Mouse (Mus musculus) c-Kit-negative CD71-positive TER-119-positive erythroid progenitor cells, embryonic 14.5 days (primary cell): ENCODE measurements around the gene Eif2d.
A peak's percentile ranks its signal among the peaks of the same experiment; 100 is the strongest.
"Not testable (repeated sequence)": the region's sequence is repeated elsewhere in the genome, so short reads cannot be mapped to it uniquely, and the experiment has no call there.

Experiments used
- DNase-seq: peaks from one replicate; pipeline ENCODE4 v3.0.0-alpha.2; 2013; ENCODE audit warnings: low read depth, low spot score

Eif2d gene

GRCm38 (mm10) chr1:131139102-131140095 lies 13.6 kb upstream of the Eif2d start:
- no peak for DNase-seq

GRCm38 (mm10) chr1:131141449-131141848 lies 11.5 kb upstream of the Eif2d start:
- DNase-seq: no peak

GRCm38 (mm10) chr1:131142472-131142871 lies 10.5 kb upstream of the Eif2d start:
- no peak for DNase-seq

GRCm38 (mm10) chr1:131145222-131145621 lies 7.8 kb upstream of the Eif2d start:
- not testable (repeated sequence) for DNase-seq

- no peak for DNase-seq
Measured at GRCm38 (mm10) chr1:131146181-131146614, 6.8 kb upstream of the Eif2d start.

GRCm38 (mm10) chr1:131149496-131149895 lies 3.5 kb upstream of the Eif2d start:
- DNase-seq: no peak

- DNase-seq: peak; percentile 54
Measured at GRCm38 (mm10) chr1:131155456-131155855, 2.5 kb downstream of the Eif2d start.

- not testable (repeated sequence) for DNase-seq
Measured at GRCm38 (mm10) chr1:131159573-131160327, 6.8 kb downstream of the Eif2d start.

- DNase-seq: no peak
Measured at GRCm38 (mm10) chr1:131161091-131161490, 8.1 kb downstream of the Eif2d start.

- DNase-seq: no peak
Measured at GRCm38 (mm10) chr1:131164427-131164826, 11.4 kb downstream of the Eif2d start.

GRCm38 (mm10) chr1:131167612-131168011 lies 14.6 kb downstream of the Eif2d start:
- no peak for DNase-seq

GRCm38 (mm10) chr1:131173001-131173400 lies 20.0 kb downstream of the Eif2d start:
- no peak for DNase-seq

GRCm38 (mm10) chr1:131173809-131174208 lies 20.8 kb downstream of the Eif2d start:
- DNase-seq: no peak

GRCm38 (mm10) chr1:131174299-131174861 lies 21.4 kb downstream of the Eif2d start:
- DNase-seq: no peak

- no peak for DNase-seq
Measured at GRCm38 (mm10) chr1:131175189-131175588, 22.2 kb downstream of the Eif2d start.

- DNase-seq: no peak
Measured at GRCm38 (mm10) chr1:131175819-131176218, 22.8 kb downstream of the Eif2d start.

- DNase-seq: no peak
Measured at GRCm38 (mm10) chr1:131177249-131177648, 24.3 kb downstream of the Eif2d start.

GRCm38 (mm10) chr1:131178083-131178482 lies 25.1 kb downstream of the Eif2d start:
- no peak for DNase-seq

- no peak for DNase-seq
Measured at GRCm38 (mm10) chr1:131180386-131180785, 27.4 kb downstream of the Eif2d start.

GRCm38 (mm10) chr1:131181642-131182527 lies 28.9 kb downstream of the Eif2d start:
- DNase-seq: peak; percentile 32

- DNase-seq: no peak
Measured at GRCm38 (mm10) chr1:131183201-131183600, 30.2 kb downstream of the Eif2d start.
